Mouse (Mus musculus): ENCODE measurements at regions not wholly inside any gene's neighbourhood (a gene's known extent, or its start where the extent isn't known, plus 50 kb on each side); places are given as distances from the start of the nearest gene placed in this dataset.

DNA sequence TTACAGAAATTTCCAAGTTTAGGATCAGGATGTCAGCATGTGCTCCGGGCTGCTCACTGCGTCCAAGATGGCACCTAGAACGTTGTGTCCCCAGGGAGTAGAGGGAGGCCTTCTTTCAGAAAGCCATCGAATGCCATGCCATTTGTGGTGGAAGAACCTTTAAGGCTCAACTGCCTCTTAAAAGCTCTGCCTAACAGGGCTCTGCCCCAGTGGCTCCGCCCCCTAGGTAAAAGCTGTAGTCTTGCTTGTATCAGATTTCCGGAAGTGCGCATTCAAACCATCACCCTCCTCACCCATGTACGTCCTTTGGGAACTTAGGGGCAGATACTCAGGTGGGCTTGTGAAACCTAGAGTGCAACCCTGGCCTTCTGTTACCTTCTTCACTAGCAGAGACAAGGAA lies 54.0 kb upstream of the Psmd7 start:
- DNase-seq = no peak

DNA sequence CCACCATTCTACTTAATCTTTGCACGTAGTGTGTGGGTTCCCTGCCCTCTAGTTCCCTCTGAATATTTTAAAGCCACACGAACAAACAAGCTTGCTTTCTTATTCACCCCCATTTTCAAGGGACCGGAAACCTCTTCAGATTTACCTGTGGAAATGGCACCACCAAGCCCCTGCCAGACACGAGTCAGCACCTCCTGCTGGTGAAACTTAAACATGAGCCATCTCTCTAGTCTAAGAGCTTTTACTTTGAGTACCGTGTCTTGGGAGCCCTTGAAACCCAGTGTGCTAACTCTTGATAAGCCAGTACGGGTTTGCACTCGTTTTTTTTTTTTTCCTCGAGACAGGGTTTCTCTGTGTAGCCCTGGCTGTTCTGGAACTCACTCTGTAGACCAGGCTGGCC lies 59.7 kb upstream of the Psmd7 start:
- no peak for DNase-seq

- no peak for DNase-seq
Measured at GRCm38 (mm10) chr8:107650306-107650705, 62.0 kb upstream of the Psmd7 start.

GRCm38 (mm10) chr8:107651424-107651823 lies 63.2 kb upstream of the Psmd7 start:
- DNase-seq = no peak

DNA sequence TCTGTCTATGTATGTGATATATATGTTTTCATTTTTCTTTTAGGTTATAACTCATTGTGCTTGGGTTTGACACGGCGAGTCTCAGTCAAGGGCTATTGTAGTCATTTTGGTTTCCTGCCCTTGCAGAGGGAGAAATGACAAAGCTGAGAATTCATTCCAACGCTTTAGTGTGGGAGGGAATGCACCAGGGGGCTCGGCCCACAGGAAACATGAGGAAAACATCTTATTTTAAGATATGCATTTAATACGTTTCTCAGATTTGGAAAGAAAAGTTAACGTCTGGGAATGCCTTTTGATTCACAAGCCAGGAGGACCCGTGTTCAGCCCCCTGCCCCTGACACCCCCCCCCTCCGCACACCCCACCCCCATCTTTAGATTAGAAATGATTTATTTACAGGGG lies 64.0 kb upstream of the Psmd7 start:
- no peak for DNase-seq

DNA sequence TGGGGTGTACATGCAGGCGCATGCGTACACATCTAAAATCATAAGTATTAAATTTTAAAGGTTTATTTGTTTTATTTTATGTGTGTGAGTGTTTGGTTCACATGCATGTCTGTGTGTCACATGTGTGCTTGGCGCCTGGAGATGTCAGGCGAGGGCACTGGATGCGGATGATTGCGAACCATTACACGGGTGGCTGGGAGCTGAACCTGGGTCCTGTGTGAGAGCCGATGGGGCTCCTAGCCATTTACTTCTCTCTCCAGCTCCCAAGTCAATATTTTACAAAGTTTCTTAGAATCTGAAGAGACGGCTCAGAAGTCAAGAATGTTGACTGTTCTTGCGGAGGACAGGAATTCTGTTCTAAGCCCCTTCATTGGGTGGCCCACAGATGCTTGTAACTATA lies 65.4 kb upstream of the Psmd7 start:
- DNase-seq = no peak

- DNase-seq = no peak
Measured at GRCm38 (mm10) chr8:107656622-107657021, 68.4 kb upstream of the Psmd7 start.

DNA sequence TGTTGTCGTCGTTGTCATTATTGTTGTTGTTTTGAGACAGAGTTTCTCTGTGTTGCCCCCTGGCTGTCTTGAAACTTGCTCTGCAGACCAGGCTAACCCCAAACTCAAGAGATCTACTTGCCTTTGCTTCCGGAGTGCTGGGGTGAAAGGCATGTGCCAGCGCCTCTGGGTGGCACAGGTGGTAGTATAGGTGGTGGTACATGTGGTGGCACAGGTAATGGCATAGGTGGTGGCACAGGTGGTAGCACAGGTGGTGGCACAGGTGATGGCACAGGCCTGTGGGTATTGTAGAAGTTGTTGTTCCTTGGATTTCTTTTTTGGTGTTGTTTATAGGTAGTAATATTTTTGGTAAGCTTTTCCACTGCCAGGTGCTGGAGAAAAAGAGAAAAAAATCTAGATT lies 69.5 kb upstream of the Psmd7 start:
- DNase-seq = no peak

DNA sequence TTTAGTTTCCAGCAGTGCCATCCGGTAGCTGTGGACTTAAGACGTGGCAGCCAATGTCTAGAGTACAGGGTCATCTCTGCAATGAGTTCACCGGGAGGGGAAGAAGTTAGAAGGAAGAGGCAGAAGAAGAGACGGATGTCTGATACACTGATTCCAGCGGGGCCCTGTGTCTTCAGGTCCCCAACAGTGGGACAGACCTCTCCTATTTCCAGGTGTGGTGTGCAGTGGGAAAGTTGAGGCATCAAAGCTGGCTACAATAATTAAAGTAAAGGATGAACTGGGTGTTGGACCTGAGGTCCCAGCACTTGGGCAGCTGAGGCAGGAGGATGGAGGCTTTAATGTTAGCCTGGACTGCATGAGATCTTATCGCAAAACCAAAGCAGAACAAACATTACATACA lies 70.1 kb upstream of the Psmd7 start:
- no peak for DNase-seq

DNA sequence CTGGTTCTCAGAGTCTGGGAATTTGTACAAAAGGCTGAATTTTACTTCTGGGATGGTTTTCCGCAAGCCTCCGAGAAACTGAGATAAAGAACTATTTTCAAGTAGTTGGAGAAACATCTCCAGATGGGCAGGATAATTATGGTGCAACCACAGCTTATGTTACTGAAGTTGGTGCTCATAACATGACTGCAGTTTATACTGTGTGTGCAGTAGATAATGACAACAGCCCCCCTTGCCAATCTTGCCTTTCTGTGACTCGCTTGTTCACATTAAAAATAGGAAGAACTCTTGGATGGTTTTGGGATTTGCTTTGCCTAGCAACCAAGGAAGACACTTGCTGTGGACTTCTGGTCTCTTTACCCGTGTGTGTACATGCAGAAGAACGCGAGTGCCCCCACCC lies 72.4 kb upstream of the Psmd7 start:
- no peak for DNase-seq

DNA sequence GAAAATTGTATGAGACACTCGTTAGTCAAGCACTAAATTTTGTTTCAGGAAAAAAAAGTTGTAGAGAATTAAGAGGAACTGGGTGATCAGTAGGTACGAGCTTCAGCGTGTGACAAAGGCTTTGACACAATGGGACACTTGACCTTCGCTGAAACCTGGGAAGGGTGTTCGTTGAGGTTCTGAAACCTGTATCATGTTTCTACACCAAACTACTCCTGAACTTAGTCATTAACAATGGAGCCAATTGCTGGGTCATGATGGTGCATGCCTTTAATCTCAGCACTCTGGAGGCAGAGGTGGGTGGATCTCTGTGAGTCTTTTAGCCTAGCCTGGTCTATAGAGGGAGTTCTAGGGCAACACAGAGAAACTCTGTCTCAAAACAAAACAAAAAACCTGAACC lies 81.3 kb upstream of the Psmd7 start:
- no peak for DNase-seq

GRCm38 (mm10) chr8:107671471-107671870 lies 83.2 kb upstream of the Psmd7 start:
- DNase-seq = no peak

GRCm38 (mm10) chr8:107672691-107673090 lies 84.4 kb upstream of the Psmd7 start:
- no peak for DNase-seq

- no peak for DNase-seq
Measured at GRCm38 (mm10) chr8:107682066-107682465, 93.8 kb upstream of the Psmd7 start.

GRCm38 (mm10) chr8:107684721-107685691 lies 96.7 kb upstream of the Psmd7 start:
- peak; percentile 24 to 32 for DNase-seq

- no peak for DNase-seq
Measured at GRCm38 (mm10) chr8:107686936-107687335, 98.7 kb upstream of the Psmd7 start.

GRCm38 (mm10) chr8:107687529-107687928 lies 99.3 kb upstream of the Psmd7 start:
- DNase-seq = no peak

DNA sequence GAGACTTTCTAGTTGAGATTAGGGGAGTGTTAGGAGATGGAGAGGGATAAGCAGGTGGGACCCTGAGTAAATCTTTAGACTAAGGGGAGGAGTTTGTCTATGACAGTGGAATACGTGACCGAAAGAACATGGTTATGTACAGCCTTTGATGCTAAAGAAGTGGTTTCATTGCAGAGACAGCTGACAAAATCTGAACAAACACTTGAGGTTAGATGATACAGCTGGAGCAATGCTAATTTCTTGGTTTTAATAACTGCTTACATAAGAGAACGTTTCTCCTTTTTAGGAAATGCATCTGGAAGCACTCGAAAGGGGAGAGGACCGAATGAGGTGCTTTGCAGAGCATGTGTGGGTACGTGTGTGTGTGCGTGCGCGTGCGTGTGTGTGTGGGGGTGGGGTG lies 100.8 kb upstream of the Psmd7 start:
- no peak for DNase-seq

GRCm38 (mm10) chr8:107691251-107691650 lies 103.0 kb upstream of the Psmd7 start:
- DNase-seq = no peak

DNA sequence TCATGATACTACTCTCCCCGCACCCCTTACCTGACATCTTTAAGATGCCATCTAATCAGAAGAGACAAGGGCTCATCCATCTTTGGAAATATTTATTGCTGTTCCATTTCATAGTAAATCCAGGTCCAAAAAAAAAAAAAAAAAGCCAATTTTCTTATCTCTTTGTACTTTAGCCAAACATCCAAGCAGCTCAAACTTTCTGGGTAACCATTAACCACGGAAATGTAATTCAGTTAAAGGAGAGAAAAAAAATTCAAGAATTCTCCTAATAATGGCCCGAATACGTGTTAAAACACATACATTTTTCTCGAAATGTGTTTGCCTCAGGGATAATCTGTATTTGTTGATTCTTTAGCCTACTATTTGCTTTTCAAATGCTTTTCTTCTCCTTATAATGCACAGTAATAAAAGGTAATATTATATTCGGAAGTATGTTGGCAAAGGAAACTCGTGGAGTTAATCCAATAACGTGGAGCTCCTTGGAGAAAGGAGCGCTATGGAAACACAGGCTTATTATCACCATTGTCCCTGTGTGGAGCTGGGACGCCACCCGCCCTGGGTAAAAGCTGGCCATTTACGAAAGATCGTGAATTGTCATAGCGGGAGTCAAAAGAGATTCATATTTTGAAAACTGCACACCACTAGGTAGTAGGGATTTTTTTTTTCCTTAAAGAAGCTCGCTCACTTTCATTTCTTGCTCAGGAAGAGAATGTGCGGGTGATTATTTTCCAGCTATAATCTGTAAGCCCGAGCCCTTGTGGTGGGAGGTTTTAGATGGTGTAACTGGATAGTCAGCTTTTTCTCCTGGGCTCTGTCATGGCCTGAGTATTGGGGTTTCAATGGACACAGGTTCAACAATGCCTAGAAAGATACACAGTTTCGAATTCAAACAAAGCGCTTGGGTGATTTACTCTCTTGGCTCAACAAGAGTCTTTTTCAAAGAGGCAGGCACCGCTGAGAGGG lies 108.4 kb upstream of the Psmd7 start:
- no peak for DNase-seq

DNA sequence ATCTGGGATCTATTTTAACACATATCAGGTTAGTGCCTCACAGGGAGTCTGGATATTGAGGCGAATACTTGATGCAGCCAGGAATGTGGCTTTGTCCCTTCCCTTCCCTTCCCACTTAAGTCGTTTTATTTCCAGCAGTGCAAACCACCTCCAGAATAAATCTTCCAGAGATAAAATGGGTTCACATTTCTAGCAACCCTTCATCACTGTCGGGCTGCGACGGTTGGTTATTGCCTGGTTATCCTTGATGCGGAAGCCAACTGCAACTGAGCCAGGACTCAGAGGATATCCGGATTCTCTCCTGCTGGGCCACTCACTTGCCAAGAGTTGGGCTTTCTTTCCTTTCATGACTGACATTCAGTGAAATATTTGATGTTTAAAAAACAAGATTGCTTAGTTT lies 111.0 kb upstream of the Psmd7 start:
- DNase-seq = no peak

- no peak for DNase-seq
Measured at GRCm38 (mm10) chr8:107699759-107700158, 111.5 kb upstream of the Psmd7 start.

GRCm38 (mm10) chr8:107715901-107716300 lies 127.6 kb upstream of the Psmd7 start:
- no peak for DNase-seq

DNA sequence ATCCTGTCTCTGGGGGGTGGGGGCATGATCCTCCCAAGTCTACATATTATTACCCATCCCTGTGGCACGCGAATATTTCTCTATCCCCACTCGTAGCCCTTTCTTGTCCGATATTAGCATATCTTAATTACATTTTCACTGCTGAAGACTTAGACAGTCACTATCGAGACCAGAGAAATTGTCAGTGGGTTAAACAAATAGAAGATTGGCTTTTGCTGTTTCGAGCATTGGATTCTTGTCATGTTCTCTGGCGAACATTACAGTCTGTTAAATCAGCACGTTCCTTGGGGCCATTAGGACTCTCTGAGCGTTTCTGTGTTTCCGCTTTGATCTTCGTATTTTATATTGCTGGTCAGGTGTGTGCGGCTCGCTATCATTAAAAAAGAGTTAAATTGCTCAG lies 129.6 kb upstream of the Psmd7 start:
- no peak for DNase-seq

Measured in lung, postnatal 4 days (tissue).